Mouse (Mus musculus) testis, adult 2 months (tissue): ENCODE results near the gene Zfp13.

Experiments
- CTCF ChIP-seq: fragments of 200-500 bp; IDR thresholded peaks from 2 replicates; pipeline ENCODE4 v1.5.1; 2012; ENCODE audit warnings: low read depth, mild to moderate bottlenecking, inconsistent platforms, low read length, moderate library complexity; ENCODE audit not compliant: control insufficient read depth, insufficient read depth, insufficient replicate concordance
- POLR2A ChIP-seq: fragments of 200-500 bp; IDR thresholded peaks from 2 replicates; pipeline ENCODE4 v1.6.1; 2012; ENCODE audit warnings: low read depth, mild to moderate bottlenecking, inconsistent platforms, low read length, moderate library complexity; ENCODE audit not compliant: control insufficient read depth

GRCm38 (mm10) chr17:23605220-23605619 is 5.9 kb upstream of the Zfp13 start:
- TF ChIP-seq CTCF (no peak), POLR2A (no peak)
